ENCODE assay signal across 8 mouse cellular contexts in the genomic region with DNA sequence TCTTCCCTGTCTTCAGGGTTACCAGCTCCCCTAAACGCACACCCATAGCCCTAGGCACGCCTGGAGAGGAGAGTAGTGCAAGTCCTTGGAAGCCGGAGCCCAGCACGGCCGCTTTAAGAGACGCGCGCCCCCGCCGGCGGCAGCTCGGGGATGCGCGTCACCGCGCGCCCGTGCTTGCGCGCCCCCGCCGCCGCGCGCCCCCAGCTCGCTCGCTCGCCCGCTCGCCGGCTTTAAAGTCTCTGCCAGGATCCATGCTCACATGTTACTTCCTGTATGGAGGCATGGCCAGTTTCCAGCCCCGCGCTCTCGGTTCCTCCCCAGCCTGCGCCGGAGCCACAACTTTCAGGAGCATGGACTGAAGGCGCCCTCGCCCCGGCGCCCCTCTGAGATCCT. TPM values are rescaled to one million over a fixed set of nuclear protein-coding genes. Genes with fewer than 3 reads are reported as not detected.
DNase-seq lines count a peak whose midpoint lies in the region; ATAC-seq and TF ChIP-seq lines count a peak whose summit lies in the region.

A gene (plus strand): TSS at position 260 of the 393 bp plus-strand sequence.

- peak; percentile 58 to 71 for DNase-seq in adrenal gland, postnatal 4 days (ENCODE audit: low spot score in 2 of 2)
- peak; percentile 82 for DNase-seq in embryo, embryonic 11.5 days (ENCODE audit: low read depth, low spot score)
- peak; percentile 81 to 84 for DNase-seq in gastrocnemius, postnatal 36 days
- peak; percentile 95 for DNase-seq in intestine, embryonic 14.5 days (ENCODE audit: low spot score)
- peak; percentile 82 to 89 for DNase-seq in left cerebral cortex, adult 2 months (ENCODE audit: extremely low spot score in 1 of 2, low spot score in 2 of 2)
- peak; percentile 88 for DNase-seq in lung, postnatal 25 days (ENCODE audit: low spot score)
- DNase-seq in right cerebral cortex, postnatal 14 days: peak; percentile 86
- DNase-seq in B cell, adult 2 months: no peak

- no peak for TF ChIP-seq CTCF in left cerebral cortex, adult 2 months (IDR thresholded peaks at IDR 0.05)

- WGBS in intestine, embryonic 14.5 days: under 1% methylated on average over 21 of the region's 40 CpGs

- peak within 1 kb of the TSS; percentile 92 for H3K9ac ChIP-seq in intestine, embryonic 14.5 days (ENCODE audit: low read length)

- no peaks in the 10 kb centered on the region for H3K9me3 ChIP-seq in intestine, embryonic 14.5 days (ENCODE audit: control insufficient read depth, low read length)

- H3K4me2 ChIP-seq in intestine, embryonic 14.5 days (ENCODE audit: low read length): peak within 1 kb of the TSS; percentile 95

- intact Hi-C loops in gastrocnemius, postnatal 36 days (cut with DNase I): loop anchor here (5.0 to 10.0 kb wide), 3 partner anchors 252 to 589 kb away; no protein-coding TSS in a partner anchor
- intact Hi-C loops in left cerebral cortex, adult 2 months (cut with DNase I): loop anchor here (2.0 to 10.0 kb wide), 5 partner anchors 116 to 452 kb away; no protein-coding TSS in a partner anchor

- peak; percentile 89 for ATAC-seq in intestine, embryonic 14.5 days (replicated peaks; ENCODE audit: low FRiP score, low TSS enrichment, low read depth)

- H3K36me3 ChIP-seq in intestine, embryonic 14.5 days (ENCODE audit: control insufficient read depth, insufficient read depth, low read length): no peaks in the 10 kb centered on the region

- H3K27ac ChIP-seq in intestine, embryonic 14.5 days (ENCODE audit: low read depth): peak within 1 kb of the TSS; percentile 98
- H3K27ac ChIP-seq in left cerebral cortex, adult 2 months: peak within 1 kb of the TSS; percentile 97

- peak within 1 kb of the TSS; percentile 78 for H3K4me3 ChIP-seq in intestine, embryonic 14.5 days (ENCODE audit: low read depth, low read length)
- H3K4me3 ChIP-seq in left cerebral cortex, adult 2 months: peak within 1 kb of the TSS; percentile 87

- H3K27me3 ChIP-seq in intestine, embryonic 14.5 days (replicated peaks; ENCODE audit: control insufficient read depth, insufficient read depth, low read length): no peaks in the 10 kb centered on the region

- H3K4me1 ChIP-seq in intestine, embryonic 14.5 days (replicated peaks; ENCODE audit: control insufficient read depth, insufficient read depth, low read length): peaks cover 20% of the 10 kb centered on the region

RNA-seq across cellular contexts. Expression of the gene that starts here (rescaled TPM):
- 100 to 1,000 TPM in 1 of 2 experiments, 10 to 100 TPM in 1; 94.8 to 106 TPM for total RNA-seq in adrenal gland, postnatal 4 days (2021)
- total RNA-seq in gastrocnemius, postnatal 36 days (2021): 10 to 100 TPM; 25.4 to 26.2 TPM
- polyA plus RNA-seq in intestine, embryonic 14.5 days (2014; fragmentation: Nextera tagmentation; extraction: Ambion mirVana): 25.1 and 25.8 TPM in 2 replicates
- 100 to 1,000 TPM in 1 of 2 experiments, 10 to 100 TPM in 1; 85.9 to 111 TPM for total RNA-seq in left cerebral cortex, adult 2 months (2021)

Comparison
In these comparisons a context has a peak if more than half of its experiments do, and no peak if none do; other contexts are left out.
1. DNase-seq: peak in adrenal gland, postnatal 4 days (2 of 2), embryo, embryonic 11.5 days (single experiment), gastrocnemius, postnatal 36 days (2 of 2), intestine, embryonic 14.5 days (single experiment), left cerebral cortex, adult 2 months (2 of 2), lung, postnatal 25 days (single experiment) and right cerebral cortex, postnatal 14 days (single experiment); none in B cell, adult 2 months (0 of 2).